Mouse (Mus musculus) right cerebral cortex, postnatal 36 days (tissue): ENCODE results near the gene Ranbp6.
A peak's percentile ranks its signal among the peaks of the same experiment; 100 is the strongest.

Experiments
- DNase-seq, 2 experiments: peaks; one replicate each; pipeline ENCODE4 v3.0.0; 2022; ENCODE audit warnings: low spot score in 2 of 2, mixed read lengths in 1 of 2

Ranbp6 gene

DNA sequence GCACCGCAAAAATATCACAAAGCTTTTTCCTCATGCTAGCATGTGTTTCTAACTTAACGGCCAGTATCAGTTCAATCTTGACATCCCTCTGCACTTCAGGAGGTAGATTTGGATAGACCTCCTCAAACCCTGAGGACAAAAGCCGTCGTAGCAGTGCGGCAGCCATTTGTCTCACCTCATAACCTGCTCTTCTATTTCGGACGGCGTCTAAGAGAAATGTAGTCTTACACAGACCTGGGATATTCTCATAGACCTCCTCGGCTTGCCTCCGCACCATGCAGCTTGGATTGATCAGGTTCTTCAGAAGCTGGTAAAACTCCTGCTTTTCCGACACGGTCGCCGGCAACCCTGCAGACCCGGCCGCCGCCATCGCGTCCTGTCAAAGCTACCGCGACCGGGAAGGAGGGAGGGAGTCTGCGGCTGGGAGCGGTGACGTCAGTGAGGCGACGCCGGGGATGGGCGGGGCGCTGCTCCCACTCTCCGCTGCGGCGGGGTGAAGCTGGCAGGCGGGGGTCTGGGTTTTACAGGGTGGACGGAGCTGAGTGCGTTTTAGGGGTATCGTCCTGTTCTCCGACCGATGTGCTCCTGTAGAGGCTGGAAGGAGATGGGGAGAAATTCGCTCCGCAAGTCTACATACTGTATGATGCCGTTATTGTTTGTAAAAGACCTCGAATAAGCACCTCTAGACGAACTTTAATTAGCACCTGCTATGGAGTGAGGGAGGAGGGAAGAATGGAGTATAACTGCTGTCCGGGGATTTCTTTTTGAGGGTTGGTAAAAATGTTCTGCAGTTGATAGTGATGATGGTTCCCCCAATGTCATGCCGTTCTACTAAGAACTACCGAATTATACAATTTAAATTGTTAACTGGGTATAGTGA lies at the start of gene Ranbp6:
Gene Ranbp6, minus strand, starts transcription at position 394 of the 880 bp plus-strand sequence.
- DNase-seq, result peak; percentile 87 to 88

DNA sequence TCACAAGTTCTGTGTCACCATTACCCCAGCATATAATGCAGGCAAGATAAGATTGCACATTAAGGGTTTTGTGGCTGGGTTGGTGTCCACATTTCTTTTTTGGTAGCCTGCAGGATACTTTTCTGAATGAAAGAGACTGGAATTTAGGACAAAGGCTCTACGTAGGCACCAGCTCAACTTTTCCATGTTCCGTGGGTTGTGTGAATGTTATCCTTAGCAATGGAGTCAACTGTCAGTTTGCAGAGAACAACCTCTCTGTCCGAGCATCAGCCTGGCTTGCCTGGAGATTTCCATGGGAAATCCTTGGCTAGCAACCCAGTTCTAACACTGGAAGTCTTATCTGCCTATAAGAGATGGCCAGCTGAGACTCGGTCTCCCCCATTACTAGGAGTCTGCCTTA lies 48.0 kb upstream of the Ranbp6 start:
- peak in 1 of 2 experiments; percentile 16 for DNase-seq

DNA sequence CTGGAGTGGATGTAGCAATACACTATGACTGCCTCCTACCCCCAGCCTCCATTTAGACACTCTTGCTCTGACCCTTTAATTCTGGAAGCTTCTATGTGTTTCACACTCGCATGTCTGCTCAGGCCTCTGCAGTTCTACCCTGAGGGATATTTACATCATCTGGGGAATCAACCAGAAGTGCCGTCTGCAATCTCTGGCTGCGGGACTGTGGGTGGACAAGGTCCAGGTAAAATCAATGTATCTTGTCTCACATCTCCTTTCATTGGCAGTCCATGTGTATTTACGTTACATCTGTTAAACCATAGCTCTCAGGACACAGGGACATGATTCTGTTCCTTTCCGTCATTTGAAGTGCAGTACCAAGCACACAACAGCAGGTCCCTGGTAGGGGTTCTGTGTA lies 44.5 kb upstream of the Ranbp6 start:
- no peak for DNase-seq

- no peak for DNase-seq
Observed at GRCm38 (mm10) chr19:29853711-29854110, 40.9 kb upstream of the Ranbp6 start.

- no peak for DNase-seq
Observed at GRCm38 (mm10) chr19:29851036-29851690, 38.4 kb upstream of the Ranbp6 start.

GRCm38 (mm10) chr19:29849924-29850551 lies 37.3 kb upstream of the Ranbp6 start:
- no peak for DNase-seq

GRCm38 (mm10) chr19:29844036-29844661 lies 31.4 kb upstream of the Ranbp6 start:
- no peak for DNase-seq

DNA sequence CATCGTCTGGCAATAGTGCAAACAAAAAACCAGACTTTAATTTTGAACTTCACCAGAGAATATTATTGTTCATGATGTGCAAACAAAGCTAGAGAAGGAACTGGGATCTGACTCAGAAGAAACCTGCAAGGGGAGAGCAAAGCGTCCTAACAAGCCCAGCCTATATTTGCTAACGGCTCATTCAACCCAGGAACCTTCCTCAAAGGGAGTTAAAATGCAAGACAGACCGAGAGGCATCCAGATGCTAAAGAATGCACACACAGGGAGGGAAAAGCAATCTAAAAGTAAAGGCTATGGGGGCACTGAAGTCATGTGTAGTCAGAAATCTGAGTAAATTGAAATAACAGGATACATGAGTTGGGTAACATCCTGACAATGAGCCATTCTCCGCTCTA lies 30.9 kb upstream of the Ranbp6 start:
- DNase-seq, result no peak

GRCm38 (mm10) chr19:29842973-29843372 lies 30.2 kb upstream of the Ranbp6 start:
- DNase-seq, result no peak

GRCm38 (mm10) chr19:29840642-29841041 lies 27.9 kb upstream of the Ranbp6 start:
- no peak for DNase-seq

GRCm38 (mm10) chr19:29838636-29839135 lies 25.9 kb upstream of the Ranbp6 start:
- DNase-seq, result no peak

DNA sequence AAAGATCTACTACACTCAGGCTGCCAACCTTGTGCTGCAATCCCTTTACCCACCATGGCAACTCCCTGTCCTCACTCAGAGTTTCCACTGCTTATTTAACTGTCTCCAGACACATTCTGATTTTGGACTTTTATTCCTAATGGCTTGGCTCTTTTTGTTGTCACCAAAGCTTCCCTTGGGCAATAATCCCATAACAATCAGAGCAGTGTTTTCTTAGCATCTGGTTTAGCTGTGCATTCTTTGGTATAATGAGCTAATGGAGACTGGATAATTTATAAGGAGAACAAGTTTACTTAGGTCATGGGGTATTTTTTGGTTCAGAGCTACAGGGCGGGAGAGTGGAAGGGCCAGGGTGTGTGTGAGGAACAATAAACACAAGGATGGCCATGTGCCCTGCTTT lies 25.4 kb upstream of the Ranbp6 start:
- DNase-seq, result no peak

- DNase-seq, result no peak
Observed at GRCm38 (mm10) chr19:29835364-29836034, 22.7 kb upstream of the Ranbp6 start.

DNA sequence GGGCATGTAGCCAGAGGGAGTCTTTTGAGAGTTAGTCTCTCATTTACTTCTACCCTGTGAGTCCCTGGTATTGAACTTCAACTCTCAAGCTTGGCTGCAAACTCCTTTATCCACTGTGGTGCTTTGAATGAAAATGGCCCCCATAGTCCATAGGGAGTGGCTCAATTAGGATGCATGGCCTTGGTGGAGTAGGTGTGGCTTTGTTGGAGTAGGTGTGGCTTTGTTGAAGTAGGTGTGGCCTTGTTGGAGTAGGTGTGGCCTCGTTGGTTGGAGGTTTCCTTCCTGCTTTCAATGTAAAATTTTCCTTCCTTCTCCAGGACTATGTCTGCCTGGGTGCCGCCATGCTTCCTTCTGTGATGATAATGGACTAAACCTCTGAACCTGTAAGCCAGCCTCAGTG lies 18.1 kb upstream of the Ranbp6 start:
- DNase-seq, result no peak

- no peak for DNase-seq
Observed at GRCm38 (mm10) chr19:29828558-29828957, 15.8 kb upstream of the Ranbp6 start.

DNA sequence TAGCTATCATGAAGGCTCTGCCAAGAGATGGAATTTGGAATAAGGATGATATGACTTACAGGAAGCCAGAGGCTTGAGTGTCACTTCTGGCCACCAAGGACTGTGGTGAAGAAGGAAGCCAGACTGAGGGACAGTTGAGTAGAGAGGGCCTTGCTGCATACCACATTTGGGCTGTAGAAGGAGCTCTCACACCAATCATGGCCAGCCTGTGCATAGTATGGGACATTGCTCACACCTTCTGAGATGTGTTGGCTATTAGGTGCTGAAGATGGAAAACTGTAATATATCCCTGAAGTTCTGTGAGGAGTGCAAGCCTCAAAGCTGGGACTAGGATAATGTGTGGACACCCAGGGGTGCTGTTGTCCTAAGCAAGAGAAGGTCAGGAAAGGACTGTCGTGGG lies 13.9 kb upstream of the Ranbp6 start:
- DNase-seq, result no peak

- DNase-seq, result no peak
Observed at GRCm38 (mm10) chr19:29825003-29825402, 12.2 kb upstream of the Ranbp6 start.

- DNase-seq, result no peak
Observed at GRCm38 (mm10) chr19:29824034-29824700, 11.4 kb upstream of the Ranbp6 start.

- DNase-seq, result no peak
Observed at GRCm38 (mm10) chr19:29823456-29824010, 10.8 kb upstream of the Ranbp6 start.

GRCm38 (mm10) chr19:29820966-29821365 lies 8.2 kb upstream of the Ranbp6 start:
- DNase-seq, result no peak

- DNase-seq, result no peak
Observed at GRCm38 (mm10) chr19:29810022-29810421, 2.8 kb downstream of the Ranbp6 start.
